Mouse (Mus musculus) limb, embryonic 10.5 days (tissue): ENCODE results near the gene Brd3. TPM values are rescaled to one million over a fixed set of nuclear protein-coding genes. Genes with fewer than 3 reads are reported as not detected.
"Not testable (repeated sequence)": the region's sequence is repeated elsewhere in the genome, so short reads cannot be mapped to it uniquely, and the experiment has no call there.

Experiments
- DNase-seq: peaks from one replicate; pipeline ENCODE4 v3.0.0-alpha.2; 2017; ENCODE audit warnings: low spot score
- H3K27ac ChIP-seq: fragments of 300-500 bp; sonication (generic); 2 replicates; pipeline ENCODE4 v1.5.1; 2016; ENCODE audit warnings: mild to moderate bottlenecking
- H3K27me3 ChIP-seq: fragments of 300-500 bp; sonication (generic); 2 replicates; pipeline ENCODE4 v1.6.1; 2016; ENCODE audit warnings: low read depth, mild to moderate bottlenecking; ENCODE audit not compliant: poor library complexity, severe bottlenecking
- H3K36me3 ChIP-seq: fragments of 300-500 bp; sonication (generic); 2 replicates; pipeline ENCODE4 v1.6.1; 2016; ENCODE audit warnings: mild to moderate bottlenecking, moderate library complexity
- H3K4me1 ChIP-seq: fragments of 300-500 bp; sonication (generic); 2 replicates; pipeline ENCODE4 v1.6.1; 2016
- H3K4me3 ChIP-seq: fragments of 300-500 bp; sonication (generic); 2 replicates; pipeline ENCODE4 v1.5.1; 2016; ENCODE audit warnings: mild to moderate bottlenecking, moderate library complexity
- H3K9me3 ChIP-seq: fragments of 300-500 bp; sonication (generic); replicated peaks from 2 replicates; pipeline ENCODE4 v1.6.1; 2016; ENCODE audit warnings: mild to moderate bottlenecking
- WGBS: fragments of 180-500 bp; shearing (Covaris S2); methylation state at CpG from one replicate; pipeline ENCODE4 v1.1.7; 2016; 5-methylcytosine and 5-hydroxymethylcytosine counted together
- polyA plus RNA-seq: library from polyadenylated mRNA; unstranded; fragments of >200 nt; fragmentation: Nextera tagmentation; extraction: Ambion mirVana; gene quantifications from 2 replicates; pipeline ENCODE4 v1.2.1, GENCODE M21; 2016

The Brd3 gene
- polyA plus RNA-seq, 1 experiment from 2014 or later: 193 TPM

DNA sequence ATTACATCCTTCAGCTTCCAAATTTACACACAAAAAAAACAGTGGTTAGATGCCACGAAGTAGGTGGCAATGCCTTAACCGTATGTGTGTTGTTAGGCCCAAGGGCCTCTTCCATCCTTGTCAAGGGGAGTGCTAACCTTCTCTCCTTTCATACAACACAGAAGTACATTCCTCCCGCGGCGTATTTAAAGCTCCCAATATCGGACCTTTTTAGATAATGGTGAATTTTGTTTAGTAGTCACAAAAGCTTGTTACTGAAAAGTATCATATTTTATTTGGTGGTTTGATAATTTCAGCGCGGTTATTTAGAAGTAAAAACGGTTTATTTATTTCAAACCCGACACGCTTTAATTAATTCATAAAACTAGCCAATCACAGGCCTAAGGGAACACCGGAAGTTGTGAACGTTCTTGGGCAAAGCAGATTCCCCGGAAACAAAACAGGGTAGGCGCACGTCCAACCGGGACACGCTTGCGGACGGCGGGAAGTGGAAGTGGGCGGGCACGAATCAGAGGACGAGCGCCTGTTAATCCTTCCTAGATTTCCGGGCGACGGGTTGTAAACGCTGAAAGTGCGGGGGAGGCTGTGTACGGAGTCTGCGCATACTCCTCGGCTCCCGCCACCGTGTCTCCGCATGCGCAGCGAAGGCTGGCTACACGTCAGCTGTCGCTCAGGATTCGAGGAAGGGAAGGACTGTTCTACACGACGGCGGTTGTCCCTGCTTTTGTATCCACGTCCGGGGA is 32.5 kb upstream of the Brd3 start:
- under 1% methylated on average over 46 of the region's 46 CpGs for WGBS
- peaks cover 17% of the 10 kb centered on the region for H3K4me1 ChIP-seq
- H3K9me3 ChIP-seq: no peaks in the 10 kb centered on the region
- peak overlapping the region; percentile 52 for H3K4me3 ChIP-seq
- peak overlapping the region; percentile 89 for H3K27ac ChIP-seq
- peak; percentile 93 for DNase-seq
- H3K36me3 ChIP-seq: peaks cover 23% of the 10 kb centered on the region
- no peaks in the 10 kb centered on the region for H3K27me3 ChIP-seq

DNA sequence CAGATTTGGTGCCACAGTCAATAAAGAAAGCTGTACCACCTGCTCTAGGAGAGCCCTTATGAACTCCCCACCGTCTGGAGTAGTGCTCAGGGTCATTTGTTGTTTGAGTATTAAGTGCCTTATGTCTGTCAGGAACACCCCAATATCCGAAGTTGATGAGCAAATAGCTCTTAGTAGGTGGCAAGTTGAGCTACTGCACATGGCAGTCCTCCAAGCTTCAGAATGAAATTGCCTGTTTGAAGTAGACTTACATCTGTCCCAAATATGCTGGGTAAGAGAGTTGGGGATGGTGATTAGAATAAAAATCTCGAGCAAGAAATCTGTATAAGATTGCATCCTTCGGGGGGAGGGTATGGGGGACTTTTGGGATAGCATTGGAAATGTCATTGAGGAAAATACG is 31.9 kb upstream of the Brd3 start:
- H3K27me3 ChIP-seq: no peaks in the 10 kb centered on the region
- DNase-seq: no peak

DNA sequence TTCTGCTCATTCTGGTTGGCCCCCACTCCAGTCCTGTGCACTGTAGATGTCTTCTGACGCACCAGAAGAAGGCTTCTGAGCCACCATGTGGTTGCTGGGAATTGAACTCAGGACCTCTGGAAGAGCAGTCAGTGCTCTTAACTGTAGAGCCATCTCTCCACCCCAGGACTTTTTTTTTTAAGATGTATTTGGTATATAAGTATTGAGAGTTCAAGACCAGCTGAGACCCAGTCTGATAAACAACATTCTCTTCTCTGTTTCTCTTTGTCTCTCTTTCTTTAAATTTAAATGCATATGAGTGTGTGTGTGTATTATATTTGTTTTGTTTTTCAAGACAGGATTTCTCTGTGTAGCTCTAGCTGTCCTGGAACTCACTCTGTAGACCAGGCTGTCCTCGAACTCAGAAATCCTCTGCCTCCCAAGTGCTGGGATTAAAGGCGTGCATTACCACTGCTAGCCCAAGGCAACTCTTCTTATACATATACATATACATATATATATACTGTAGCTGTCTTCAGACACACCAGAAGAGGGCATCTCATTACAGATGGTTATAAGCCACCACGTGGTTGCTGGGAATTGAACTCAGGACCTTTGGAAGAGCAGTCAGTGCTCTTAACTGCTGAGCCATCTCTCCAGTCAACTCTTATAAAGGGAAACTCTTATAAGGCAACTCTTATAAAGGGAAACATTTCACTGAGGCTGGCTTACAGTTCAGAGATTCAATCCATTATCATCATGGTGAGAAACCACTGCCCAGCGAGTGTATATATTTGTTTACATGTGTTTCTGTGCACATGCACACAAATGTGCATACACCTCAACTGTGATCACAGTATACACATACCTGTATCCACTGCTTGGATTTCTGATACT is 31.2 kb upstream of the Brd3 start:
- H3K4me3 ChIP-seq, DNase-seq, H3K27me3 ChIP-seq, H3K9me3 ChIP-seq: not testable (repeated sequence)
- 69% methylated on average over 5 of the region's 5 CpGs for WGBS
- H3K4me1 ChIP-seq: peaks cover 17% of the 10 kb centered on the region
- peak overlapping the region; percentile 31; the same call in 1 of the 2 replicates for H3K27ac ChIP-seq
- H3K36me3 ChIP-seq: peaks cover 36% of the 10 kb centered on the region

More for the DNA sequence above, 31.9 kb upstream of the Brd3 start:
- Histone ChIP-seq H3K36me3 (peaks cover 29% of the 10 kb centered on the region), H3K4me1 (peaks cover 17% of the 10 kb centered on the region), H3K27ac (peak overlapping the region; percentile 31; the same call in 1 of the 2 replicates), H3K9me3 (no peaks in the 10 kb centered on the region), H3K4me3 (peak overlapping the region; percentile 21; the same call in 1 of the 2 replicates)
- 23% methylated on average over 5 of the region's 5 CpGs for WGBS

DNA sequence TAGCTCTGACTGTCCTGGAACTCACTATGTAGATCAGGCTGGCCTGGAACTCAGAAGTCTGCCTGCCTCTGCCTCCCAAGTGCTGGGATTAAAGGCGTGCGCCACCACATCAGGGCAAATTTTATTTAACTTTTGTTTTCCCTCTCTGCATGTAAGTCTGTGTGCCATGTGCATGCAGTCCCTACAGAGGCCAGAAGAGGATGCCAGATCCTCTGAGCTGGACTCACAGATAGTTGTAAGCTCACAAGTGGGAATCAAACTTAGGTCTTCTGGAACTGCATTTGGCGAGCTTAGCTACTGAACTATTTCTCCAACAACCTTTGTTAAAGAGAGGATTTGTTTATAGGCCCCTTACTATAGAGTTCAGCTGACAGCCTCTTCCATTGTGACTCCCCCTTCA is 10.8 kb upstream of the Brd3 start:
- DNase-seq: no peak
- H3K36me3 ChIP-seq: peaks cover 55% of the 10 kb centered on the region
- no peaks in the 10 kb centered on the region for H3K9me3 ChIP-seq
- H3K4me1 ChIP-seq: peaks cover 28% of the 10 kb centered on the region
- WGBS: 93% methylated on average over 3 of the region's 3 CpGs
- no peaks in the 10 kb centered on the region for H3K27me3 ChIP-seq
- no peak overlapping the region for H3K4me3 ChIP-seq
- H3K27ac ChIP-seq: no peak overlapping the region

DNA sequence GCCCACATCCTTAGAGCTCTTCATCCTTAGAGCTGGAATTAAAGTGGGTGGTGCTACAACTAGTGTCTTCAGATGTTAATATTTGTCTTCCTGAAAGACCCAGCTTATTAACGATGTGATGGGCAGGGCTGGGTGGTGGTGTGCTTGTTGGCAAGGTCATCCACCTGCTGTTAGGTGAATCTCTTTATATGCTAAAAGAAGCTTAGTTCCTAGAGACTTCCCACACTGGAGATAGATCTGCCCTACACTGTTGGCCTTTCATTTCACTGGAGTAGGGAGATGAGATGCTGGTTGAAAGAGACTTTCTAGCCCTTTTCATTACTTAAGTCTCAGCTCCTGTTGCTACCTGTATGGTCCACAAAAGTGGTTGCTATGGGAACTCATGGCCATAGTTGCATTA is 8.8 kb upstream of the Brd3 start:
- H3K27ac ChIP-seq: no peak overlapping the region
- 16% methylated on average over 1 of the region's 1 CpGs for WGBS

DNA sequence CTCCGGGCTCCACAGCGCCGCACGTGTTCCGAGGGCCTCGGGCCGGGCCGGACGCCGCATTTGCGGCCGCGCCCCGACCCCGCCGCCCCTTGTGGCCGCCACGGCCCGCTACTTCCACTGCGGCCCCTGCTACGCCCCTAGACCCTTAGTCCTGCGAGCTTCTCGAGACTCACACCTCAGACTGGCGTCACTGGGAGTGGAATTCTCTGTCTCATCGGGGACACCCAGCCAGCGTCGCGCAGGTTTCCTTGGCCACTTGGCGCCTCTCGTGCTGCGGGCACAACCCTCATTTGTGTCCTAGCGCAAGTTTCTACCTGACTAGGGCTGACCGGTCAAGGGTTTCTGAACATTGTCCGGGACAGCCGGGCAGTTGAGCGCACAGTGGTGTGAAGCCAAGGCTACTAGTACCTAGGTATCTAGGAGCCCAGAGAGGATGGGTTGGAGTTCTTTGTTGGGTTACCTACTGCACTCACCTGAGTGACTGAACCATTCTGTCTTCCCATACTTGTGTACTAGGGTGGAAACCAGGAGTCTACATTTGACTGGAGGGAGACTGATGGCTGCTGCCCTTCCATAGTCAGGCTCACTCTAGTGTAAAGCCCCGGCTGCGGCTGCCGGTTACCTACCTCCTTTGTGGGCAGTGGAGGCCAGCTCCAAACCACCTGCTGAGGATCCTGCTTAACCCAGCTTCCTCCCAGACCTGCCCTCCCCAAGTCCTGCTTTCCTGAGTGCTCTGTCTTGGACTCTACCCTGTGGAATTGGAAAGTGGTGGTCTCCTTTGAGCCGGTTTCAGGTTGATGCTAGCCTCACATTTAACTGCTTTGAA is 8.1 kb upstream of the Brd3 start:
- H3K9me3 ChIP-seq: no peaks in the 10 kb centered on the region
- DNase-seq: peak; percentile 42

More for the DNA sequence above, 8.8 kb upstream of the Brd3 start:
- Histone ChIP-seq H3K9me3 (no peaks in the 10 kb centered on the region), H3K27me3 (no peaks in the 10 kb centered on the region), H3K4me3 (peak overlapping the region; percentile 94), H3K36me3 (peaks cover 37% of the 10 kb centered on the region), H3K4me1 (peaks cover 28% of the 10 kb centered on the region)
- DNase-seq: no peak

DNA sequence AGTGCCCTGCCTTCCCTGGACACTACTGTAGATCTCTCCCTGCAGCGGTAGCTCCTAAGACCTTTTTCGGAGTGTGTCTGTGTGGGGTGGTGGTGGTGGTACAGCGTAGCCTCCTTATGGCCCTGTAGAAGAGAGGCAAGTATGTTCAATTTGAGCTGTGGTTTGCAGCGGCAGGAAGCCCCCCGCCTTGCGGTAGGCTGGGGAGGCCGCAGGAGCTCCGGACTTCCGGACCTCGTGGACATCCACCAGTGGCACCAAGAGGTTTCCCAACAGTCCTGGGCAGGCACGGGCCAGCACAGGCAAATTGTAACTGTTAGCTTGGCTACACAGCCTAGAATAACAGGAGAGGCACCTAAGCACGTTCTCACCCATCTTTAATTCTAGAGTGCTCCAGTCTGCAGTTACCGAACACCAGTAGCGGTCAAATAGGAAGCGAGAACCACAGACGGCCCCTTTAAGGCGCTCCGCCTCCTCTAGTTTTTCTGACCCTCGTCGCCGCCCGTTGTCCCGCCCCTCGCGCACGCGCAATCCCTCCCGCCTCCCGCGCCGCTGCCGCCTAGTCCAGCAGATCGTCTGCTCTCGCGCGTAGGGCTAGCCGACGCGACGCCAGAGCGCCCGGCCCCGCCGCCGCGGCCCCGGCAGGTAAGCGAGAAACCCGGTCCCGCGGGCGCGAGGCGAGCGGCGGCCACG is 7.3 kb upstream of the Brd3 start, which contains the start of gene Wdr5:
Gene Wdr5 (plus strand): TSS at position 519 of the 690 bp plus-strand sequence.
- H3K36me3 ChIP-seq: peaks cover 21% of the 10 kb centered on the region
- peak; percentile 99 for DNase-seq
- under 1% methylated on average over 57 of the region's 57 CpGs for WGBS
- H3K4me1 ChIP-seq: peaks cover 28% of the 10 kb centered on the region
- H3K27ac ChIP-seq: peak within 1 kb of the TSS; percentile 95
- H3K9me3 ChIP-seq: no peaks in the 10 kb centered on the region
- H3K4me3 ChIP-seq: peak within 1 kb of the TSS; percentile 94
- H3K27me3 ChIP-seq: no peaks in the 10 kb centered on the region

More for the DNA sequence above, 8.1 kb upstream of the Brd3 start:
- Histone ChIP-seq H3K4me1 (peaks cover 28% of the 10 kb centered on the region), H3K36me3 (peaks cover 29% of the 10 kb centered on the region), H3K27me3 (no peaks in the 10 kb centered on the region), H3K4me3 (peak overlapping the region; percentile 94), H3K27ac (peak overlapping the region; percentile 95)
- 2% methylated on average over 40 of the region's 40 CpGs for WGBS

DNA sequence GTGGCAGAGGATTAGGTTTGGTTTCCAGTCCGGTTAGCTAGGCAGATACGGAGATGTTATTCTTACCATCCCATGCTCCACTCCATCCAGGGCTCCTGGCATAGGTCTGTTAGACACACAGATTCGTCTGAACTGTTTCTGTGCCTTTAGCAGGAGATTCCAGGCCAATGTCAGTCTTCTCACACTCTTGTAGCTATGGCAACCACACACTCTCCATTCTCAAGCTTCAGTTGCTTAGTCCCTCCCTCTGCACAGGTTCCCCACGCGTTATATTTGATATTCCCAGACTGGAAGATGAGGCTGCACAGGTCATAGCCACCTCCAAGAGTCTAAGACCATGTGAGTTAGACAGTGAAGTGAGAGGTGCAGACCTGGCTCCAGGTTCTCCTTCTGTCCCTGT is 6.4 kb upstream of the Brd3 start:
- Histone ChIP-seq H3K27me3 (no peaks in the 10 kb centered on the region), H3K9me3 (no peaks in the 10 kb centered on the region), H3K36me3 (peaks cover 12% of the 10 kb centered on the region), H3K27ac (peak overlapping the region; percentile 95), H3K4me3 (peak overlapping the region; percentile 94), H3K4me1 (peaks cover 28% of the 10 kb centered on the region)
- DNase-seq: no peak
- WGBS: 86% methylated on average over 5 of the region's 5 CpGs

DNA sequence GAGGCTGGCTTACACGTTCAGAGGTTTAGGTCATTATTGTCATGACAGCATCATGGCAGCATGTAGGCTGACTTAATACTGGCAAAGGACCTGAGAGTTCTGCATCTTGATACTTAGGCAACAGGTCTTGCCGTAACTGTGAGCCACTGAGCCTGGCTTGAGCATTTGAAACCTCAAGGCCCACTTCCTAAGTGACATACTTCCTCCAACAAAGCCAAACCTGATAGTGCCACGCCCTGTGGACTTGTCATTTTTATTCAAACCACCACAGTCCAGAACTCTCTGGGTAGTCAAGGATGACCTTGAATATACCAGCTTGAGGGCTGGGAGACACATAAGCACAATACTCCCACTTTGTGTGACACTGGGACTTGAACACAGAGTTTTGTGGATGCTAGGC is 5.4 kb upstream of the Brd3 start:
- Histone ChIP-seq H3K27me3 (no peaks in the 10 kb centered on the region), H3K36me3 (peaks cover 4% of the 10 kb centered on the region), H3K4me3 (no peak overlapping the region), H3K27ac (no peak overlapping the region), H3K4me1 (peaks cover 28% of the 10 kb centered on the region), H3K9me3 (no peaks in the 10 kb centered on the region)
- WGBS: 98% methylated on average over 3 of the region's 3 CpGs
- DNase-seq: no peak

DNA sequence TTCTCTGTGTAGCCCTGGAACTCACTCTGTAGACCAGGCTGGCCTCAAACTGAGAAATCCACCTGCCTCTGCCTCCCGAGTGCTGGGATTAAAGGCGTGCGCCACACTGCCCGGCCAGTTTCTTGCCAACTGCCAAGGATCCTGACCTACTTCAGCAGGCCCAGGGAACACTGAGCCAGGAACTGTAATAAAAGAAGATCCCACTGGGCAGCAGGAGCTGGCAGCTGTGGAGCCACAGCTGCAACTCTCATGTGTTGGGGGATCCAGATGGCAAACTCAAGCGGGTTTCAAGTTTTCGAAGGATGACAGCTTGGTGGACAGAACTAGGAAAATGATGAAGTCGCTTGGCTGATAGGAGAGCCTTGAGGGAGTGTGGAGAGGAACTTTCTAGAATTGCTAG is 3.2 kb upstream of the Brd3 start:
- Histone ChIP-seq H3K4me1 (peaks cover 21% of the 10 kb centered on the region), H3K36me3 (no peaks in the 10 kb centered on the region), H3K9me3 (no peaks in the 10 kb centered on the region), H3K27me3 (no peaks in the 10 kb centered on the region), H3K27ac (no peak overlapping the region), H3K4me3 (no peak overlapping the region)
- no peak for DNase-seq
- 97% methylated on average over 7 of the region's 7 CpGs for WGBS

DNA sequence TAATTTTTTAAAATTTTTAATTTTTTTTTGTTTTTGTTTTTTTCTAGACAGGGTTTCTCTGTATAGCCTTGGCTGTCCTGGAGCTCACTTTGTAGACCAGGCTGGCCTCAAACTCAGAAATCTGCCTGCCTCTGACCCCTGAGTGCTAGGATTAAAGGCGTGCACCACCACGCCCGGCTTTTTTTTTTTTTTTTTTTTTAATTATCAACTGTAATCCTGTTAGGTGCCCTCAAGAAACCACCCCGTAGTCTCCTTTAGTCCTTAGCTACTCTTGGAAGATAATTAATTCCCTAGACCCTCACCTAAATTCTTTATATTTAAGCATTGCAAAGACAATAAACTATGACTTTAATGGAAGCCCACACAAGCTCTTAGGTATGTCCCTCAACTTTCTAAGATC is 804 bp downstream of the Brd3 start:
- H3K36me3 ChIP-seq, H3K27me3 ChIP-seq, H3K9me3 ChIP-seq, DNase-seq, H3K4me3 ChIP-seq, H3K27ac ChIP-seq: not testable (repeated sequence)
- H3K4me1 ChIP-seq: peaks cover 27% of the 10 kb centered on the region
- 83% methylated on average over 4 of the region's 4 CpGs for WGBS

DNA sequence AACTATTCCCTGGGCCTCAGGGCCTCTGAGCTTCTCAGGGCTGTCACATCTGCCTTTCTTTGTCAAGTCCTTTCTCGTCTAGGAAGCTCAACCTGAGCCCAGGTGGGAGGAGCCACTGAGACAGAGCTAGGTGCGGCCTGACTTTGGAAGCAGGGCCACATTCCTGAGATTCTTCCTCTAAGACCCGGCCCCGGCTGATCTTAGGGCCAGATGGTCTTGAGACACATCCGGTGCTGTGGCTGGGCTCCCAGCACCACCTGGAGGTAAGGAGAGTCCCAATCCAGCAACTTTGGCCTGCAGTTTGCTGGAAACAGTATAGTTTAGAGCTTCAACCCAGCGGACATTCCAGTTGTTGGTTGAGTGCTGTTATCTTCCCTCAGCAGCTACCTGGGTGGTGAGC is 1.9 kb downstream of the Brd3 start:
- WGBS: 8% methylated on average over 6 of the region's 6 CpGs
- peak; percentile 72 for DNase-seq
- Histone ChIP-seq H3K9me3 (no peaks in the 10 kb centered on the region), H3K4me3 (no peak overlapping the region), H3K4me1 (peaks cover 27% of the 10 kb centered on the region), H3K27me3 (no peaks in the 10 kb centered on the region), H3K27ac (peak overlapping the region; percentile 38), H3K36me3 (no peaks in the 10 kb centered on the region)
